Mouse (Mus musculus) skeletal muscle tissue, adult 2 months (tissue): ENCODE data around the gene Taf11.

Source experiments
- DNase-seq: peaks from one replicate; pipeline ENCODE4 v3.0.0-alpha.2; 2012; ENCODE audit warnings: low read depth, low spot score

The Taf11 gene

GRCm38 (mm10) chr17:27922174-27922712, 12.6 kb upstream of the Taf11 start:
- no peak for DNase-seq

GRCm38 (mm10) chr17:27920676-27921075, 11.0 kb upstream of the Taf11 start:
- no peak for DNase-seq

- DNase-seq = no peak
Observed at GRCm38 (mm10) chr17:27916366-27916765, 6.7 kb upstream of the Taf11 start.

- no peak for DNase-seq
Observed at GRCm38 (mm10) chr17:27914742-27915141, 5.1 kb upstream of the Taf11 start.

GRCm38 (mm10) chr17:27911371-27911770, 1.7 kb upstream of the Taf11 start:
- DNase-seq = no peak

GRCm38 (mm10) chr17:27908888-27909621, 589 bp downstream of the Taf11 start, which contains the start of gene Anks1:
TSS of gene Anks1 (plus strand) at chr17:27909306.
- peak; percentile 61 for DNase-seq

GRCm38 (mm10) chr17:27908206-27908887, 1.3 kb downstream of the Taf11 start:
- peak; percentile 32 for DNase-seq

GRCm38 (mm10) chr17:27907512-27908205, 2.0 kb downstream of the Taf11 start:
- peak; percentile 92 for DNase-seq

- DNase-seq = peak; percentile 27
Observed at GRCm38 (mm10) chr17:27886499-27887210, 23.0 kb downstream of the Taf11 start.

- DNase-seq = no peak
Observed at GRCm38 (mm10) chr17:27883994-27884393, 25.6 kb downstream of the Taf11 start.

- DNase-seq = no peak
Observed at GRCm38 (mm10) chr17:27883129-27883528, 26.5 kb downstream of the Taf11 start.

- peak; percentile 24 for DNase-seq
Observed at GRCm38 (mm10) chr17:27881518-27881917, 28.1 kb downstream of the Taf11 start.

- no peak for DNase-seq
Observed at GRCm38 (mm10) chr17:27874510-27874909, 35.1 kb downstream of the Taf11 start.

GRCm38 (mm10) chr17:27873583-27873982, 36.1 kb downstream of the Taf11 start:
- DNase-seq = no peak

- no peak for DNase-seq
Observed at GRCm38 (mm10) chr17:27871851-27872250, 37.8 kb downstream of the Taf11 start.

GRCm38 (mm10) chr17:27866737-27867136, 42.9 kb downstream of the Taf11 start:
- DNase-seq = no peak

- DNase-seq = no peak
Observed at GRCm38 (mm10) chr17:27865461-27865860, 44.2 kb downstream of the Taf11 start.

- DNase-seq = no peak
Observed at GRCm38 (mm10) chr17:27859131-27859530, 50.5 kb downstream of the Taf11 start.

- no peak for DNase-seq
Observed at GRCm38 (mm10) chr17:27857649-27858475, 51.8 kb downstream of the Taf11 start.

- peak; percentile 45 for DNase-seq
Observed at GRCm38 (mm10) chr17:27856798-27857648, 52.6 kb downstream of the Taf11 start.
